Mouse (Mus musculus): ENCODE measurements around the gene Stx19. TPM values are rescaled to one million over a fixed set of nuclear protein-coding genes. Genes with fewer than 3 reads are reported as not detected.

Stx19 gene
- polyA plus RNA-seq, 1 experiment: not detected

GRCm38 (mm10) chr16:62854191-62855068 lies 40.0 kb downstream of the Stx19 start, which contains the start of gene Pros1:
TSS of gene Pros1 (plus strand) at chr16:62854307.
- Histone ChIP-seq H3K27ac (ENCODE audit: insufficient read depth, low read length) (no peak within 1 kb of the TSS), H3K4me3 (replicated peaks; ENCODE audit: insufficient read depth, low read depth, low read length) (peak within 1 kb of the TSS; percentile 62), H3K27me3 (ENCODE audit: control insufficient read depth, insufficient read depth, low read length) (no peaks in the 10 kb centered on the region), H3K4me1 (ENCODE audit: control insufficient read depth, insufficient read depth, low read length) (no peaks in the 10 kb centered on the region)
- no peak for TF ChIP-seq POLR2A (IDR thresholded peaks at IDR 0.05; ENCODE audit: borderline replicate concordance, insufficient read depth, low read length)
- TF ChIP-seq CTCF (IDR thresholded peaks at IDR 0.05; ENCODE audit: borderline replicate concordance, insufficient read depth, low read depth, low read length): no peak
- WGBS: 4% methylated on average over 41 of the region's 42 CpGs
- peak; percentile 14 to 27 for DNase-seq

DNA sequence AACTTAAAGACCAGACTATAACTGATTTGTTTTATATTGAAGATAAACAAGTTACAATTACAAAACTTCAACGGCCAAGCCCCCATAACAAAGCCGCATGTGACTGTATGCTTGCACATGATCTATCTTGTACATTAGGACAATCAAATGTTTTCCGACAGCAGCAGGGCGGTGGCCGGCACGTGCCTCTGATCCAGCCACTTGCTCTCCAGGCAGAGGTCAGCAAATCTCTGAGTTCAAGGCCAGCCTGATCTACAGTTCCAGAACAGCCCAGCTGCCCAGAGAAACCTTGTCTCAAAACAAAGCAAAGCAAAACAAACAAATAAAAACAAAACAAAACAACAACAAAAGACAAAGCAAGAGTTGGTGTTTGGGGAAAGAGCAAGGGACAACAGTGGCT lies 40.9 kb downstream of the Stx19 start:
- no peak for DNase-seq
- WGBS: 70% methylated on average over 6 of the region's 6 CpGs
- Histone ChIP-seq H3K4me3 (replicated peaks; ENCODE audit: insufficient read depth, low read depth, low read length) (no peak overlapping the region), H3K27me3 (ENCODE audit: control insufficient read depth, insufficient read depth, low read length) (no peaks in the 10 kb centered on the region), H3K4me1 (ENCODE audit: control insufficient read depth, insufficient read depth, low read length) (no peaks in the 10 kb centered on the region), H3K27ac (ENCODE audit: insufficient read depth, low read length) (no peak overlapping the region)
- TF ChIP-seq CTCF (IDR thresholded peaks at IDR 0.05; ENCODE audit: borderline replicate concordance, insufficient read depth, low read depth, low read length): no peak
- TF ChIP-seq POLR2A (IDR thresholded peaks at IDR 0.05; ENCODE audit: borderline replicate concordance, insufficient read depth, low read length): no peak

GRCm38 (mm10) chr16:62856273-62856672 lies 41.8 kb downstream of the Stx19 start:
- 94% methylated on average over 2 of the region's 2 CpGs for WGBS
- TF ChIP-seq POLR2A (IDR thresholded peaks at IDR 0.05; ENCODE audit: borderline replicate concordance, insufficient read depth, low read length): no peak
- TF ChIP-seq CTCF (IDR thresholded peaks at IDR 0.05; ENCODE audit: borderline replicate concordance, insufficient read depth, low read depth, low read length): no peak

DNA sequence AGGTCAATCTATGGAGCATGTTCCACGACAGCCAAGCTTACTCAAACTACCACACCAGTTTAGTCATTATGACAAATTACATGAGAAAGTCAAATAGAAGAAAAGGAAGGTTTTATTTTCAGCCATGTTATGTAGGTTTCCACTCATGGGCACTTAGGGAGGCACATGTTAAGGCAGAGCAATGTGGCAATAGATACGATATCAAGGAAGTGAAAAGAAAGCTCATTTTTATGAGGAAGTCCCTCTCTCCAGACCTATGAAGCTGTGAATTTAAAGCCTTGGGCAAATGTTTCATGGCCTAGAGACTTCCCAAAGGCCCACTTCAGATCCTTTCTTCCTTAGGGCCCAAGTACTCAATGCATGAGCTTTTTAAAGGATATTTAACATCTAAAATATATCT lies 43.0 kb downstream of the Stx19 start:
- Histone ChIP-seq H3K27ac (ENCODE audit: insufficient read depth, low read length) (no peak overlapping the region), H3K4me3 (replicated peaks; ENCODE audit: insufficient read depth, low read depth, low read length) (no peak overlapping the region), H3K27me3 (ENCODE audit: control insufficient read depth, insufficient read depth, low read length) (no peaks in the 10 kb centered on the region), H3K4me1 (ENCODE audit: control insufficient read depth, insufficient read depth, low read length) (no peaks in the 10 kb centered on the region)
- WGBS: 93% methylated on average over 2 of the region's 2 CpGs
- no peak for DNase-seq
- TF ChIP-seq CTCF (IDR thresholded peaks at IDR 0.05; ENCODE audit: borderline replicate concordance, insufficient read depth, low read depth, low read length) (no peak), POLR2A (IDR thresholded peaks at IDR 0.05; ENCODE audit: borderline replicate concordance, insufficient read depth, low read length) (no peak)

More at GRCm38 (mm10) chr16:62856273-62856672, 41.8 kb downstream of the Stx19 start:
- no peak overlapping the region for H3K27ac ChIP-seq (ENCODE audit: insufficient read depth, low read length)
- no peak for DNase-seq
- H3K4me1 ChIP-seq (ENCODE audit: control insufficient read depth, insufficient read depth, low read length): no peaks in the 10 kb centered on the region
- no peaks in the 10 kb centered on the region for H3K27me3 ChIP-seq (ENCODE audit: control insufficient read depth, insufficient read depth, low read length)
- no peak overlapping the region for H3K4me3 ChIP-seq (replicated peaks; ENCODE audit: insufficient read depth, low read depth, low read length)

GRCm38 (mm10) chr16:62858018-62858417 lies 43.5 kb downstream of the Stx19 start:
- Histone ChIP-seq H3K27me3 (ENCODE audit: control insufficient read depth, insufficient read depth, low read length) (no peaks in the 10 kb centered on the region), H3K4me1 (ENCODE audit: control insufficient read depth, insufficient read depth, low read length) (no peaks in the 10 kb centered on the region), H3K4me3 (replicated peaks; ENCODE audit: insufficient read depth, low read depth, low read length) (no peak overlapping the region), H3K27ac (ENCODE audit: insufficient read depth, low read length) (no peak overlapping the region)
- WGBS: 98% methylated on average over 1 of the region's 1 CpGs
- no peak for TF ChIP-seq POLR2A (IDR thresholded peaks at IDR 0.05; ENCODE audit: borderline replicate concordance, insufficient read depth, low read length)
- no peak for TF ChIP-seq CTCF (IDR thresholded peaks at IDR 0.05; ENCODE audit: borderline replicate concordance, insufficient read depth, low read depth, low read length)
- no peak for DNase-seq

- Histone ChIP-seq H3K27me3 (ENCODE audit: control insufficient read depth, insufficient read depth, low read length) (no peaks in the 10 kb centered on the region), H3K4me1 (ENCODE audit: control insufficient read depth, insufficient read depth, low read length) (no peaks in the 10 kb centered on the region), H3K4me3 (replicated peaks; ENCODE audit: insufficient read depth, low read depth, low read length) (no peak overlapping the region), H3K27ac (ENCODE audit: insufficient read depth, low read length) (no peak overlapping the region)
- 85% methylated on average over 1 of the region's 1 CpGs for WGBS
- TF ChIP-seq CTCF (IDR thresholded peaks at IDR 0.05; ENCODE audit: borderline replicate concordance, insufficient read depth, low read depth, low read length) (no peak), POLR2A (IDR thresholded peaks at IDR 0.05; ENCODE audit: borderline replicate concordance, insufficient read depth, low read length) (no peak)
- no peak for DNase-seq
Measured at GRCm38 (mm10) chr16:62860140-62860539, 45.7 kb downstream of the Stx19 start.

DNA sequence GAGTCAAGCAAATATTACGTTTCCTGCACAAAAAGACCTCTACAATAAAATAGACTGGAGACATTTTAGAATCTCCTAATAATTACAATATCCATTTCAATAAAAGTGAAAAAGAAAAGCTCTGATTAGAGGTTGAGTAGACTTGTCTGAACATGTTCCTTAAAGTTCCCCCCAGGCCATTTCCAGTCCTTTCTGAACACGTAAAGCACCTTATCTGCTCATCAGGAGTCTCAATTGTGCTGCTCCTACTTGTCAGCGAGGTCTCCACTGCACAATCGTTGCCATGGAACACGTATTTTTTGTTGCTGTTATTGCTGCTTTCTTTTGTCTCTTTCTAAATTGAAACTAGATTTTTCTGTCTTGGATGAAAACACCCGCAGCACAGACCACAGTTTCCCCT lies 47.0 kb downstream of the Stx19 start:
- Histone ChIP-seq H3K27ac (ENCODE audit: insufficient read depth, low read length) (no peak overlapping the region), H3K27me3 (ENCODE audit: control insufficient read depth, insufficient read depth, low read length) (no peaks in the 10 kb centered on the region), H3K4me3 (replicated peaks; ENCODE audit: insufficient read depth, low read depth, low read length) (no peak overlapping the region), H3K4me1 (ENCODE audit: control insufficient read depth, insufficient read depth, low read length) (no peaks in the 10 kb centered on the region)
- 58% methylated on average over 6 of the region's 6 CpGs for WGBS
- TF ChIP-seq CTCF (IDR thresholded peaks at IDR 0.05; ENCODE audit: borderline replicate concordance, insufficient read depth, low read depth, low read length) (no peak), POLR2A (IDR thresholded peaks at IDR 0.05; ENCODE audit: borderline replicate concordance, insufficient read depth, low read length) (no peak)
- DNase-seq: no peak

- no peaks in the 10 kb centered on the region for H3K27me3 ChIP-seq (ENCODE audit: control insufficient read depth, insufficient read depth, low read length)
- H3K27ac ChIP-seq (ENCODE audit: insufficient read depth, low read length): no peak overlapping the region
- TF ChIP-seq CTCF (IDR thresholded peaks at IDR 0.05; ENCODE audit: borderline replicate concordance, insufficient read depth, low read depth, low read length): no peak
- TF ChIP-seq POLR2A (IDR thresholded peaks at IDR 0.05; ENCODE audit: borderline replicate concordance, insufficient read depth, low read length): no peak
- 62% methylated on average over 5 of the region's 5 CpGs for WGBS
- no peaks in the 10 kb centered on the region for H3K4me1 ChIP-seq (ENCODE audit: control insufficient read depth, insufficient read depth, low read length)
- DNase-seq: no peak
- no peak overlapping the region for H3K4me3 ChIP-seq (replicated peaks; ENCODE audit: insufficient read depth, low read depth, low read length)
Measured at GRCm38 (mm10) chr16:62872688-62873117, 58.2 kb downstream of the Stx19 start.

All from cerebellum, adult 2 months (tissue).